Mouse (Mus musculus) kidney, postnatal 36 days (tissue): Measurements from ENCODE around the gene Mgmt.

ENCODE experiments used
- DNase-seq, 2 experiments: peaks; one replicate each; pipeline ENCODE4 v3.0.0; 2021 to 2022; ENCODE audit warnings: mixed read lengths in 2 of 2

The Mgmt gene

DNA sequence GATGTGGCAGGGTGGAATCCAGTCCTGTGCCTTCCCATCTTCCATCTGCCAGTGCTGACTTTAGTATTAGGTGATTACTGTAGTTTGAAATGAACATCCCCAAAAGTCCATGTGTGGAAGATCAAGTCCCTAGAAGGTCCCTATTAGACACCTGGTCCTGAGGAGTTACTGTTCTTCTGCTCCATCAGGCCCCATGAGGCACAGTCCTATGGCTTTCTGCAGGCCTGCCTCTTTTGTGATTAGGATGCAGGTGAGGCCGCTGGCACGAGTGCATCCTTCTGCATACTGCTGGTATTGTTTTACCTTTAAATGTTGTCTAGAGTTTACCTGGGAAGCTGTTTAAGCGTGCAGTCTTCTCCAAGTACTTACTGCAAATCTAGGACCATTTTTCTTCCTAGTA lies 21.6 kb downstream of the Mgmt start:
- DNase-seq: no peak

DNA sequence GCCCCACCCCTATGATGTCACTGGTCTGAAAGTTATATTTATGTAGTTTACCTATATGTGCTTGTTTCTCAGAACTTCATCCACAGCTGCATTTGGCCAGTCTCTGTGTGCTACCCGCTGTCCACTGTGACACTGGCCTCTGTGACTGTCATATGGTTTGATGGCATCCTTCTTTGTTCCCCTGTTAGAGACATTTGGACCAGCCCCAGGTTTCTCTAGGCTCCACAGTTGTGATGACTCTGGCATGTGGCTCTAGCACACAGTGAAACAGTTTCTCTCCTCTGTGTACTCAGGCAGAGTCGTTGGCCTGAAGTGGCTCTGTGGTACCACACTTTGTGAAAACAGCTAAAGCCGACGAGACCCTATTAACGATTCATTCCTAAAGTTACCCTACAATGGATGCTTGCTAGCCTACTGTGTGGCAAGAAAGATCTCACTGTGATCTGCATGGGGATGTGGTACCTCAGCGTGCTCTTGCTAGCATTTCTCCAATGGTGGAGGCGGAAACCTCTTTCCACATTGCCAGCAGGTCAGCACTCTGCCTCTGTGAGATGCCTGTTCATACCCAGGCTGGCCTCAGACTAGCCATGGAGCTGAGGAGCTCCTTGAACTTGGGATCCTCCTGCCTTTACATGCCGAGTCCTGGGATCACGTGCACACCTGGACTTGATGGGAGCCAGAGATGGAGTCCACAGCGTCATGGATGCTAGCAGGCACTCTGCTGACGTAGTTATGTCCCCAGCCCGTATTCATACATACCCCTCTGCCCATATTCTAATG lies 26.8 kb downstream of the Mgmt start:
- no peak for DNase-seq

DNA sequence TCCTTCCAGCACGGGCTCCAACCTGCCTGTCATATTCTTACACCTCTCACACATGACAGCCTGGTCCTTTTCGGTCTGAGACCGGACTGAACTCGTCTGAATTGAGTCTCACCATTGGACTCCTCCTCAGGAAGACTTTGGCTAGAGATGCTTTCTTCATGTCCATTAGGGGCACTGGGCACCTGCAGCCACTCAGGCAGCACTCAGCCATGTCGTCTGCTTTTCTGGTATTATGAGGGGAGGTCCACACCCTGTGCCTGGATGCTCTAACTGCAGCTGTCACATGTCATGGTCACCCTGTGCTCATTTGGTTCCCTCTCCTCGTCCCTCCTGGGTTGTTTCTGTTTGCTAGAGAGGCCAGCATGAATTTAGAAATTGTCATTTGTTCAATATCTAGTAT lies 27.8 kb downstream of the Mgmt start:
- no peak for DNase-seq

- no peak for DNase-seq
Measured at GRCm38 (mm10) chr7:136924610-136925260, 30.3 kb downstream of the Mgmt start.

- DNase-seq: no peak
Measured at GRCm38 (mm10) chr7:136926178-136926577, 31.8 kb downstream of the Mgmt start.

GRCm38 (mm10) chr7:136930451-136930850 lies 36.0 kb downstream of the Mgmt start:
- DNase-seq: peak; percentile 26 to 32

DNA sequence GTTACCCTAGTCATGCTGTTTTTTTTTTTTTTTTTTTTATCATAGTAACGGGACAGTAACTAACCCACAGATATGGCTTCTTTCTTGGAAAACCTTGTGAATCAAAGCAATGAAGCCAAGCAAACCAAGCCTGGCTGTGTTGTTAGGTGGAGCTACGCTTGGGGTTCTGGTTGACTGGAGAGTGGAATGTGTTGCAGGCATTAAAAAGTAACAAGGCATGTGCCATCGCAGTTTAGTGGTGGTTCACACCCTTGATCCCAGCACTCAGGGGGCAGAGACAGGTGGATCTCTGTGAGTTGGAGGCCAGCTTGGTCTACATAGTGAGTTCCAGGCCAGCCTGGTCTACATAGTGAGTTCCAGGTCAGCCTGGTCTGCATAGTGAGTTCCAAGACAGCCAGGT lies 39.0 kb downstream of the Mgmt start:
- DNase-seq: peak; percentile 53 to 59

- DNase-seq: no peak
Measured at GRCm38 (mm10) chr7:136934336-136934735, 39.9 kb downstream of the Mgmt start.

DNA sequence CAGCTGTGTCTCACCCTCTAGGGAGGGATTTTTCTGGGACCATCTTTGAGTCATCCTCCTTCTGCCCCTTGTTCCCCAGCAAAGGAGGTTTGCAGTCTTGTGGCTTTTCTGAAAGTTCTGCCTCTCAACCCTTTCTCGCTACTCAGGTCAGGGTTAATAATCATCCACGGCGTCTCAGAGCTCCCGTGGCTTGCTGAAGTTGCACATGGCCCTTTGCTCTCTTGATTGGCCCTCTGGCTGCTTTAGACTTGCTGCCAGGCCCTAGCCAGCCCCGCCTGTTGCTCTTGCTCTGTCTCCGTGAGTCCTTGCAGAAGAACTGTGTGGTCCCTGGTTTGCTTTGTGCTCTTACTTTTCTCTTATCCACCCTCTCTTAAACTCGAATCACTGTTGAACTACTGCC lies 40.4 kb downstream of the Mgmt start:
- DNase-seq: peak; percentile 73 to 86

DNA sequence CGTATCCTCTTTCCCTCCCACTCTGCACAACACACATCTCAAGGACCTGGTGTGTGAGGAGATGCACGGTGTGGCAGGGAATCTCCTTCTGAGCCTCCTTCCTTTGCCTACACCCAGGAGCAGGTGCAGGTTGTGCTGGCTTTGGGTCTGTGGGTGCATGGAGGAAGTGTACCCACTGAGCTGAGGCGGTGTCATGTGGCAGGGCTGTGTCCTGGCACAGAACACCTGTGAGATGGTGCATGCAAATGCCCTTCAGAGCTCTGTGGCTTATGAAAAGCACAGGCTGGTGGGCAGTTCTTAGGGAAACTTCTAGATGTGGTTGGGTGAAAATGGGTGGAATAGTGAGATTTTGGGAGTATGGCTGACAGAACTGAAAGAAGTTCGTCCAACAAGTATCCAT lies 44.0 kb downstream of the Mgmt start:
- no peak for DNase-seq

- no peak for DNase-seq
Measured at GRCm38 (mm10) chr7:136942414-136942813, 48.0 kb downstream of the Mgmt start.

- DNase-seq: no peak
Measured at GRCm38 (mm10) chr7:136943886-136944285, 49.5 kb downstream of the Mgmt start.

GRCm38 (mm10) chr7:136945697-136946096 lies 51.3 kb downstream of the Mgmt start:
- DNase-seq: no peak

- DNase-seq: no peak
Measured at GRCm38 (mm10) chr7:136946131-136946530, 51.7 kb downstream of the Mgmt start.

- DNase-seq: no peak
Measured at GRCm38 (mm10) chr7:136948275-136948810, 53.9 kb downstream of the Mgmt start.

- DNase-seq: no peak
Measured at GRCm38 (mm10) chr7:136952608-136953007, 58.2 kb downstream of the Mgmt start.

GRCm38 (mm10) chr7:136953251-136953650 lies 58.8 kb downstream of the Mgmt start:
- no peak for DNase-seq

DNA sequence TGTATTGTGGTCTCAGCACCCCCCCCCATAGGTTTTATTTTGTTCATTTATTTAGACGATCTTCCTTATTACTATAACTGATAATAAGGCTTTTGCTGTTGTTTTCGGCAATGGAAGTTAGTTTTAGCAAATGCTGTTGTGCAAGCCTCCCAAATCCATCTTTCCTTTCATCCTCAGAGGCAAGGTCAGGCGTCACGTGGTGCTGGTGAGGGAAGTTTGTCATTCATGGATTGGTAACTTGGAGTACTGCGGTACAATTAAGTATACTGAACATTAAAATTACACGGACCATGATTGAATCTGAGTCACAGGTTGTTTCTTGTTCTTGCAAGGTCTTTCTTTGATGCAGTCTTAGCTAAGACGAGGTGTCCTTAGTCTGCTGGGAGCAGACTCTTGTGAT lies 77.9 kb downstream of the Mgmt start:
- DNase-seq: no peak

- DNase-seq: no peak
Measured at GRCm38 (mm10) chr7:136975001-136975400, 80.6 kb downstream of the Mgmt start.

DNA sequence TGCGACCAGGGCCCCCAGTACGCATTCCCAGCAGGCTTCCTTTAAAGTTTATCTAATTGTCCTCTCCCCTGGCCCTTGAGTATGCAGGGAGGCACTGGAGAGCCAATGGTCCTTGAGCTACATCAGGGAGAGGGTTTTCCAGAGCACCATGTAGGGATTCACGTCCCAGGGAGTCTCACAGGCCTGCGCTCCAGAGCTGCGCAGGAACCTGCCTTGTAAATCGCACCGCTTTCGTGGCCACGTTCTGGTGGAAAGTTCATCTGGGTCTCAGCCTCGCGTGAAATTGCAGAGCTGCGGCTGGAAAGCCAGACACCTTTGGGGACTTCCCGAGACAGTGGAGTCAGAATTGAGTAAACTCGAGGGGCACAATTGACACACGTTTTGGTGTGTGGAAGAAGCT lies 103.0 kb downstream of the Mgmt start:
- DNase-seq: no peak

GRCm38 (mm10) chr7:137000703-137001102 lies 106.3 kb downstream of the Mgmt start:
- no peak for DNase-seq

GRCm38 (mm10) chr7:137001215-137001614 lies 106.8 kb downstream of the Mgmt start:
- DNase-seq: no peak

- DNase-seq: no peak
Measured at GRCm38 (mm10) chr7:137001783-137002182, 107.4 kb downstream of the Mgmt start.

GRCm38 (mm10) chr7:137002431-137002830 lies 108.0 kb downstream of the Mgmt start:
- DNase-seq: no peak
